Mouse (Mus musculus): ENCODE measurements around the gene Nit1. TPM values are rescaled to one million over a fixed set of nuclear protein-coding genes. Genes with fewer than 3 reads are reported as not detected.

Gene Nit1
- total and polyA plus RNA-seq, 3 experiments: 17.9 to 26.3 TPM; not detected in 1

GRCm38 (mm10) chr1:171320151-171320550 is 25.3 kb downstream of the Nit1 start:
- H3K79me2 ChIP-seq (ENCODE audit: control insufficient read depth, insufficient read depth, low read length, poor library complexity): no peaks in the 10 kb centered on the region
- no peak overlapping the region for H3K4me3 ChIP-seq (ENCODE audit: control insufficient read depth in 1 of 2, insufficient read depth in 1 of 2, low read depth in 2 of 2, low read length in 2 of 2)
- no peak overlapping the region for H3K9ac ChIP-seq (ENCODE audit: control insufficient read depth, low read depth, low read length, poor library complexity, severe bottlenecking)
- H3K9me3 ChIP-seq (replicated peaks; ENCODE audit: insufficient read depth, low read length): no peaks in the 10 kb centered on the region
- peaks cover 0 to 2% of the 10 kb centered on the region in 2 experiments; a peak in 1 of 4 replicates for H3K36me3 ChIP-seq (ENCODE audit: control insufficient read depth in 1 of 2, insufficient read depth in 2 of 2, low read length in 2 of 2)
- DNase-seq (ENCODE audit: low read depth, low spot score): no peak
- no peaks in the 10 kb centered on the region for H3K4me1 ChIP-seq (ENCODE audit: control insufficient read depth in 1 of 2, insufficient read depth in 2 of 2, low read length in 2 of 2)
- H3K27ac ChIP-seq (ENCODE audit: control insufficient read depth, low read depth, low read length): no peak overlapping the region
- no peaks in the 10 kb centered on the region for H3K27me3 ChIP-seq (ENCODE audit: control insufficient read depth in 1 of 2, insufficient read depth in 2 of 2, low read length in 2 of 2)
- TF ChIP-seq POLR2AphosphoS2 (IDR thresholded peaks at IDR 0.05; ENCODE audit: low read length) (no peak), E2F4 (IDR thresholded peaks at IDR 0.05; ENCODE audit: borderline replicate concordance, low read depth, low read length) (no peak)

DNA sequence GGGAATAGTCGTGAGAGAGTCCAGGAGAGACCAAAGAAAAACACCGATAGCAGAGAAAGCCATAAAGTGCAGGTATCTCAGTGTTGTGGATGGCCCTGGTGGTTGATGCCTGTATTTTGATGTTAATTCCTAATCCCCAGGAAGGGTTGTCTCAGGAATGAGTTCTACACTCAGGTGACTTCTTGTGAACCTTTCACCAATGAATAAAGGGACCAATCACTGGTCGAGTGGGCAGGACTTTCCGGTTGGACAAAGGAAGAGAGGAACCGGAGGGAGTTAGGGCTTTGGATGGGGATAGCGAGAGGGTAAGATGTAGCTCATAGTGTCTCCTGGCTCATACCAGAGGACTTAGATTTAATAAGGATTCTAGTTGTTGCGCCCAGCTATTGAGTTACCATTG is 25.7 kb downstream of the Nit1 start:
- Histone ChIP-seq H3K36me3 (ENCODE audit: control insufficient read depth in 1 of 2, insufficient read depth in 2 of 2, low read length in 2 of 2) (peaks cover 0 to 2% of the 10 kb centered on the region in 2 experiments; a peak in 1 of 4 replicates), H3K4me1 (ENCODE audit: control insufficient read depth in 1 of 2, insufficient read depth in 2 of 2, low read length in 2 of 2) (no peaks in the 10 kb centered on the region), H3K79me2 (ENCODE audit: control insufficient read depth, insufficient read depth, low read length, poor library complexity) (no peaks in the 10 kb centered on the region), H3K9ac (ENCODE audit: control insufficient read depth, low read depth, low read length, poor library complexity, severe bottlenecking) (no peak overlapping the region), H3K4me3 (ENCODE audit: control insufficient read depth in 1 of 2, insufficient read depth in 1 of 2, low read depth in 2 of 2, low read length in 2 of 2) (no peak overlapping the region), H3K27ac (ENCODE audit: control insufficient read depth, low read depth, low read length) (no peak overlapping the region), H3K9me3 (replicated peaks; ENCODE audit: insufficient read depth, low read length) (no peaks in the 10 kb centered on the region), H3K27me3 (ENCODE audit: control insufficient read depth in 1 of 2, insufficient read depth in 2 of 2, low read length in 2 of 2) (no peaks in the 10 kb centered on the region)
- TF ChIP-seq TBP (IDR thresholded peaks at IDR 0.05; ENCODE audit: low read depth, low read length) (no peak), POLR2AphosphoS2 (IDR thresholded peaks at IDR 0.05; ENCODE audit: low read length) (peak; percentile 43; the same call in 1 of the 2 replicates)
- no peak for DNase-seq (ENCODE audit: low read depth, low spot score)

- DNase-seq (ENCODE audit: low read depth, low spot score): no peak
- Histone ChIP-seq H3K4me1 (ENCODE audit: control insufficient read depth in 1 of 2, insufficient read depth in 2 of 2, low read length in 2 of 2) (no peaks in the 10 kb centered on the region), H3K27ac (ENCODE audit: control insufficient read depth, low read depth, low read length) (no peak overlapping the region), H3K4me3 (ENCODE audit: control insufficient read depth in 1 of 2, insufficient read depth in 1 of 2, low read depth in 2 of 2, low read length in 2 of 2) (no peak overlapping the region), H3K9ac (ENCODE audit: control insufficient read depth, low read depth, low read length, poor library complexity, severe bottlenecking) (no peak overlapping the region), H3K36me3 (ENCODE audit: control insufficient read depth in 1 of 2, insufficient read depth in 2 of 2, low read length in 2 of 2) (no peaks in the 10 kb centered on the region), H3K79me2 (ENCODE audit: control insufficient read depth, insufficient read depth, low read length, poor library complexity) (no peaks in the 10 kb centered on the region), H3K27me3 (ENCODE audit: control insufficient read depth in 1 of 2, insufficient read depth in 2 of 2, low read length in 2 of 2) (peaks cover 3 to 13% of the 10 kb centered on the region in 2 experiments; a peak in 3 of 4 replicates), H3K9me3 (replicated peaks; ENCODE audit: insufficient read depth, low read length) (no peaks in the 10 kb centered on the region)
- TF ChIP-seq ETS1 (IDR thresholded peaks at IDR 0.05; ENCODE audit: low read depth, low read length) (no peak), ELF1 (IDR thresholded peaks at IDR 0.05; ENCODE audit: low read depth, low read length) (no peak), UBTF (IDR thresholded peaks at IDR 0.05; ENCODE audit: borderline replicate concordance, insufficient read depth, low read depth, low read length) (no peak), BHLHE40 (IDR thresholded peaks at IDR 0.05; ENCODE audit: borderline replicate concordance, low read depth, low read length) (no peak), MAZ (IDR thresholded peaks at IDR 0.05; ENCODE audit: low read depth, low read length) (no peak), NELFE (IDR thresholded peaks at IDR 0.05; ENCODE audit: low read depth, low read length) (no peak), ZNF384 (IDR thresholded peaks at IDR 0.05; ENCODE audit: low read depth, low read length) (no peak), USF2 (IDR thresholded peaks at IDR 0.05; ENCODE audit: borderline replicate concordance in 1 of 2, insufficient read depth in 1 of 2, low read depth in 1 of 2, low read length in 2 of 2) (no peak), NRF1 (IDR thresholded peaks at IDR 0.05; ENCODE audit: insufficient read depth, low read depth, low read length, poor library complexity, severe bottlenecking) (no peak), ZKSCAN1 (IDR thresholded peaks at IDR 0.05; ENCODE audit: low read depth, low read length) (no peak), SMC3 (IDR thresholded peaks at IDR 0.05; ENCODE audit: low read depth, low read length) (no peak), MAX (IDR thresholded peaks at IDR 0.05; ENCODE audit: low read length) (no peak), SIN3A (IDR thresholded peaks at IDR 0.05; ENCODE audit: low read length) (no peak), MEF2A (IDR thresholded peaks at IDR 0.05; ENCODE audit: extremely low read depth, insufficient replicate concordance, low read depth, low read length, poor library complexity, severe bottlenecking) (no peak), CTCF (IDR thresholded peaks at IDR 0.05 in 2 of 3, conservative IDR thresholded peaks at IDR 0.05 in 1 of 3; ENCODE audit: control insufficient read depth in 1 of 3, insufficient read depth in 1 of 3, low read depth in 2 of 3, low read length in 3 of 3, poor library complexity in 1 of 3, severe bottlenecking in 1 of 3) (no peak), USF1 (IDR thresholded peaks at IDR 0.05; ENCODE audit: low read depth, low read length) (no peak)
Observed at GRCm38 (mm10) chr1:171309321-171309720, 36.1 kb downstream of the Nit1 start.
